Mouse (Mus musculus) liver, embryonic 16.5 days (tissue): Measurements from ENCODE around the gene Ccl9. TPM values are rescaled to one million over a fixed set of nuclear protein-coding genes. Genes with fewer than 3 reads are reported as not detected.
A peak's percentile ranks its signal among the peaks of the same experiment; 100 is the strongest.
"Not testable (repeated sequence)": the region's sequence is repeated elsewhere in the genome, so short reads cannot be mapped to it uniquely, and the experiment has no call there.

Experiments used
- ATAC-seq: fragments of 200-750 bp; cut with Nextera tagmentation; 2 replicates; pipeline ENCODE4 v1.8.0; 2017; ENCODE audit warnings: low read depth, mild to moderate bottlenecking, moderate number of reproducible peaks, moderate library complexity
- H3K27ac ChIP-seq: fragments of 300-500 bp; sonication (generic); 2 replicates; pipeline ENCODE4 v1.5.1; 2014; ENCODE audit warnings: mild to moderate bottlenecking, low read length
- H3K27me3 ChIP-seq: fragments of 300-500 bp; sonication (generic); 2 replicates; pipeline ENCODE4 v1.6.1; 2014; ENCODE audit warnings: low read depth, low read length, mixed read lengths; ENCODE audit not compliant: control insufficient read depth, insufficient read depth
- H3K36me3 ChIP-seq: fragments of 300-500 bp; sonication (generic); 2 replicates; pipeline ENCODE4 v1.6.1; 2014; ENCODE audit warnings: mild to moderate bottlenecking; ENCODE audit not compliant: control insufficient read depth, insufficient read depth
- H3K4me1 ChIP-seq: fragments of 300-500 bp; sonication (generic); 2 replicates; pipeline ENCODE4 v1.6.1; 2014; ENCODE audit warnings: low read depth, low read length, mixed read lengths; ENCODE audit not compliant: control insufficient read depth
- H3K4me2 ChIP-seq: fragments of 300-500 bp; sonication (generic); 2 replicates; pipeline ENCODE4 v1.6.1; 2014; ENCODE audit warnings: low read depth, low read length, mixed read lengths
- H3K4me3 ChIP-seq: fragments of 300-500 bp; sonication (generic); 2 replicates; pipeline ENCODE4 v1.5.1; 2014; ENCODE audit warnings: low read depth, mild to moderate bottlenecking, low read length
- H3K9ac ChIP-seq: fragments of 300-500 bp; sonication (generic); 2 replicates; pipeline ENCODE4 v1.6.1; 2014; ENCODE audit warnings: low read depth, low read length
- H3K9me3 ChIP-seq: fragments of 300-500 bp; sonication (generic); replicated peaks from 2 replicates; pipeline ENCODE4 v1.6.1; 2016; ENCODE audit warnings: low read length; ENCODE audit not compliant: control insufficient read depth
- WGBS: fragments of 180-500 bp; shearing (Covaris S2); extraction: QIAGEN DNeasy Blood & Tissue Kit; methylation state at CpG from one replicate; pipeline ENCODE4 v1.1.7; 2014; ENCODE audit not compliant: insufficient replicate concordance; 5-methylcytosine and 5-hydroxymethylcytosine counted together
- polyA plus RNA-seq: library from polyadenylated mRNA; unstranded; fragments of >200 nt; fragmentation: Nextera tagmentation; extraction: Ambion mirVana; gene quantifications from 2 replicates; pipeline ENCODE4 v1.2.1, GENCODE M21; 2015

Gene Ccl9
- polyA plus RNA-seq, 1 experiment from 2014 or later, result 71.8 TPM

DNA sequence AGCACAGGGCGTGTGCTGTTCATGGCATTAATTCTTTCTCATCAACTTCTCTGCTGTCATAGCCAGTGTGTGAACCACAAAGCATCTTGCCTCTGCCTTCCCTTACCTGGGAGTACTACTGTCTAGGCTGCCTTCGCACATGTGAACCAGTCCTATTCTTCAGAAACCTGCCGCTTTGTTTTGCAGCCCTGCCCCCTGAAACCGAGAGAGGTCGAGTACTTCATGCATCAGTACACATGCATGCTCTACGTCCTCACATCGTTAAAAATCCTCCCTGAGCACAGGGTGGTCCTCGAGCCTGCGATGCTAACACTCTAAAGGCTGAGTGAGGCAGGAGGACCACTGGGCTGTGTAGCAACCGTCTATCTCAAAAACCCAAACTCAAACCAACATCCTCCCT, 21.4 kb downstream of the Ccl9 start:
- WGBS, result 71% methylated on average over 10 of the region's 10 CpGs
- Histone ChIP-seq H3K4me3 (no peak overlapping the region), H3K9ac (no peak overlapping the region), H3K27me3 (no peaks in the 10 kb centered on the region), H3K4me2 (no peak overlapping the region), H3K27ac (no peak overlapping the region), H3K36me3 (no peaks in the 10 kb centered on the region), H3K4me1 (no peaks in the 10 kb centered on the region), H3K9me3 (no peaks in the 10 kb centered on the region)
- no peak for ATAC-seq

DNA sequence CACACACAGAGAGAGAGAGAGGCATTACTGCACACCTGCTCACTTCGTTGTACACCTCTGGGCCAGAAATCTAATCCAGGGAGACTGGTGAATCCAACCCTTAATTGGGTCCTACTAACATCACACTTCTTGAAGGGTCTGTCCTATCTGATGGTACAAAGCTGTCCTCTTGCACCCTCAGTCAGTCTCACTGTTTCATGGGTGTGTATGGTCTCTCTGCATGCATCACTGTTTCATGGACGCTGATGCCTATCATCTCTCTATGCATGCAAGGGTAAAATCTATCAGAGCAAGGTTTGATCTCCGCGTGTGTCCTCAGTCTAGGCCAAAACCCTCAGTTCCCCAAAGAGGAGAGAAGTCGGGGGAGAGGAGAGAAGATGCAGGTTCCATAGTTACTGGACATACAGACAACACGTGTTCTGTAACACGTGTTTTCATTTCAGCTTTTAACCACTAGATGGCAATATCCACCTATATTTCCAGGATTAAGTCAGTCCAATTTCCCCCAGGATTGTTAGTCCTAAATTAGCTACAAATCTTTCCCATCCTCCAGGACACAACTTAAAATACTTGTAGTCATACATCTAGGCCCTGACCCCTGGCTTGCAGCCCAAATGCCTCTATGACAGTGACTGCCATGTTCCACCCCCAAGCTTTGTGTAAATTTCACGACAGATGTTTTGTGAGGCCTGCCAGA, 22.2 kb downstream of the Ccl9 start:
- no peak overlapping the region for H3K27ac ChIP-seq
- no peak overlapping the region for H3K9ac ChIP-seq
- ATAC-seq, result no peak
- no peaks in the 10 kb centered on the region for H3K36me3 ChIP-seq
- no peaks in the 10 kb centered on the region for H3K4me1 ChIP-seq
- WGBS, result 26% methylated on average over 8 of the region's 8 CpGs
- H3K27me3 ChIP-seq, result no peaks in the 10 kb centered on the region
- H3K9me3 ChIP-seq, result no peaks in the 10 kb centered on the region
- H3K4me2 ChIP-seq, result no peak overlapping the region
- H3K4me3 ChIP-seq, result no peak overlapping the region

GRCm38 (mm10) chr11:83551668-83552067, 26.8 kb downstream of the Ccl9 start:
- H3K4me3 ChIP-seq, result no peak overlapping the region
- WGBS, result 66% methylated on average over 5 of the region's 5 CpGs

DNA sequence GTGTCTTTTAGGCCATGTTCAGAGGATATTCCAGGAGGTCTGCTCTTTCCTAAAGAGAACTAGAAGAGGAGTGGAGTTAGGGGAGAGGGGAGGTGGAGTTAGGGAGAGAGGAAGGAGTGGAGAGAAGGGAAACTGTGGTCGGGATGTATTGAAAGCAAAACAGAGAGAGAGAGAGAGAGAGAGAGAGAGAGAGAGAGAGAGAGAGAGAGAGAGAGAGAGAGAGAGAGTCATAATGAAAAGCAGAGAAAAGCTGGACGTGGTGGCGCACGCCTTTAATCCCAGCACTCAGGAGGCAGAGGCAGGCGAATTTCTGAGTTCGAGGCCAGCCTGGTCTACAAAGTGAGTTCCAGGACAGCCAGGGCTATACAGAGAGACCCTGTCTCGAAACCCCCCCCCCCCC, 27.4 kb downstream of the Ccl9 start:
- H3K27ac ChIP-seq, H3K4me1 ChIP-seq, H3K36me3 ChIP-seq, H3K4me3 ChIP-seq, H3K4me2 ChIP-seq, H3K9me3 ChIP-seq, H3K9ac ChIP-seq, H3K27me3 ChIP-seq, ATAC-seq: not testable (repeated sequence)
- 75% methylated on average over 6 of the region's 7 CpGs for WGBS

More at GRCm38 (mm10) chr11:83551668-83552067, 26.8 kb downstream of the Ccl9 start:
- Histone ChIP-seq H3K27ac (no peak overlapping the region), H3K4me2 (no peak overlapping the region), H3K9me3 (no peaks in the 10 kb centered on the region), H3K27me3 (no peaks in the 10 kb centered on the region), H3K9ac (no peak overlapping the region), H3K36me3 (no peaks in the 10 kb centered on the region), H3K4me1 (no peaks in the 10 kb centered on the region)
- ATAC-seq, result no peak

GRCm38 (mm10) chr11:83550186-83550632, 28.2 kb downstream of the Ccl9 start:
- Histone ChIP-seq H3K9me3 (no peaks in the 10 kb centered on the region), H3K4me3 (no peak overlapping the region), H3K27me3 (no peaks in the 10 kb centered on the region), H3K36me3 (no peaks in the 10 kb centered on the region), H3K4me1 (no peaks in the 10 kb centered on the region), H3K4me2 (no peak overlapping the region), H3K9ac (no peak overlapping the region), H3K27ac (no peak overlapping the region)
- no peak for ATAC-seq
- 16% methylated on average over 5 of the region's 5 CpGs for WGBS

DNA sequence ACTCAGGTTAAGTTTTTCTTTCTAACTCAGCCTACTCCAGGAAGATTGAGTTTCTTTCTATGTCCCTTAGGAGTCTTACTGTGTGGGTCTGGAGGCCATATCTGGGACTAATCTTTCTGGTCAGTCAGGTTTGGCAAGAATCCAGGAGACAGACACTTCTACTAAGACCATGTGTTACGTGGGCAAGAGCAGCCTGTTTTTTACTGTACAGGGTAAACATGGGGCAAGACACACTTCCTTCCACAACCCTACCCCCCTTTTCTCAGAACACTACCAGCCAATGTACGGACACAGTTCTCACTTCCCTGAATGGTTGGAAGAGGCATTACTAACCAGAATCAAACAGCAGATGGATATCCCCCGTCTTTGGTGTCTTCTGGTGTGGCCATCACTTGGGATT, 34.2 kb downstream of the Ccl9 start:
- no peaks in the 10 kb centered on the region for H3K36me3 ChIP-seq
- ATAC-seq, result peak; percentile 19; the same call in 1 of the 2 replicates
- no peak overlapping the region for H3K4me3 ChIP-seq
- H3K27me3 ChIP-seq, result no peaks in the 10 kb centered on the region
- H3K9me3 ChIP-seq, result no peaks in the 10 kb centered on the region
- H3K9ac ChIP-seq, result no peak overlapping the region
- H3K27ac ChIP-seq, result no peak overlapping the region
- WGBS, result 29% methylated on average over 3 of the region's 3 CpGs
- no peak overlapping the region for H3K4me2 ChIP-seq
- no peaks in the 10 kb centered on the region for H3K4me1 ChIP-seq

DNA sequence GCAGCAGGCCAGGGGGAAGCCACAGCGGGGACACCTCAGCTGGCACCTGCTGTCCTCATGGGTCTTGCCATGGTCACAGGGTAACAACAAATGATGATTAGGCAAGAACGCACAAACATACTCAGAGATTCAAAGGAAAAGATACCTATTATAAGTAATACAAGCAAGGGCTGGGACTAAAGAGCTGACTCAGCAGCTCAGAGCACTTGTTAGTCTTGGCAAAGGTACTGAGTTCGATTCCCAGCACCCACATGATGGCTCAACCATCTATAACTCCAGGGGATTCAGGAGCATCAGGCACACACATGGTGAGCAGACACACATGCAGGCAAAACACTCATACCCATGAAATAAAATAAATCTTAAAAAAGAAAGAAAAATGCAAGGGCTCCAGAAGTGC, 37.0 kb downstream of the Ccl9 start:
- Histone ChIP-seq H3K4me1 (no peaks in the 10 kb centered on the region), H3K36me3 (no peaks in the 10 kb centered on the region), H3K4me3 (no peak overlapping the region), H3K27me3 (no peaks in the 10 kb centered on the region), H3K4me2 (no peak overlapping the region), H3K27ac (no peak overlapping the region), H3K9ac (no peak overlapping the region), H3K9me3 (no peaks in the 10 kb centered on the region)
- 69% methylated on average over 3 of the region's 3 CpGs for WGBS
- no peak for ATAC-seq

DNA sequence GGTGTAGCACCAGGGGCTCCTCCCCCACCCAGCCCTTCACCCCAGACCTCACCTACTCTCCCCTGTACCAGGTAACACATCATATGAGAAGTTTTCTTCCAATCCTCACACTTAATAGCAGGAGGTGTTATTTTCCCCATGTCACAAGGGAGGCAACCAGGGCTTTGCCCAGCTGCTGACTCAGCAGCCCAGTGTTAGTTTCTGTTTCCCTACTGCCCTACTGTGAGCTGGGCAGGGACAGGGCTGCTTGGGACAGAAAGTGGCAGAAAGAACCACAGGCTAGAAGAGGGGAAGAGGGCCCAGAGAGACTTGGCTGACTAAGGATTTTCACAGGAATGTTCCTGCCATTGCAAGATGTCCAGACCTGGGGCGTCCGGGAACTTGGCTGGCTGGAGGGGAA, 37.5 kb downstream of the Ccl9 start:
- ATAC-seq, result no peak
- Histone ChIP-seq H3K27ac (no peak overlapping the region), H3K27me3 (no peaks in the 10 kb centered on the region), H3K9ac (no peak overlapping the region), H3K36me3 (no peaks in the 10 kb centered on the region), H3K4me3 (no peak overlapping the region), H3K4me1 (no peaks in the 10 kb centered on the region), H3K4me2 (no peak overlapping the region), H3K9me3 (no peaks in the 10 kb centered on the region)
- 69% methylated on average over 2 of the region's 2 CpGs for WGBS

GRCm38 (mm10) chr11:83538705-83539314, 39.6 kb downstream of the Ccl9 start:
- Histone ChIP-seq H3K27me3 (no peaks in the 10 kb centered on the region), H3K9me3 (no peaks in the 10 kb centered on the region), H3K4me2 (no peak overlapping the region), H3K36me3 (no peaks in the 10 kb centered on the region), H3K4me3 (no peak overlapping the region), H3K4me1 (no peaks in the 10 kb centered on the region), H3K27ac (no peak overlapping the region), H3K9ac (no peak overlapping the region)
- 29% methylated on average over 3 of the region's 3 CpGs for WGBS
- no peak for ATAC-seq
